Comparison of ENCODE assay signal across 12 mouse cellular contexts in the genomic region with DNA sequence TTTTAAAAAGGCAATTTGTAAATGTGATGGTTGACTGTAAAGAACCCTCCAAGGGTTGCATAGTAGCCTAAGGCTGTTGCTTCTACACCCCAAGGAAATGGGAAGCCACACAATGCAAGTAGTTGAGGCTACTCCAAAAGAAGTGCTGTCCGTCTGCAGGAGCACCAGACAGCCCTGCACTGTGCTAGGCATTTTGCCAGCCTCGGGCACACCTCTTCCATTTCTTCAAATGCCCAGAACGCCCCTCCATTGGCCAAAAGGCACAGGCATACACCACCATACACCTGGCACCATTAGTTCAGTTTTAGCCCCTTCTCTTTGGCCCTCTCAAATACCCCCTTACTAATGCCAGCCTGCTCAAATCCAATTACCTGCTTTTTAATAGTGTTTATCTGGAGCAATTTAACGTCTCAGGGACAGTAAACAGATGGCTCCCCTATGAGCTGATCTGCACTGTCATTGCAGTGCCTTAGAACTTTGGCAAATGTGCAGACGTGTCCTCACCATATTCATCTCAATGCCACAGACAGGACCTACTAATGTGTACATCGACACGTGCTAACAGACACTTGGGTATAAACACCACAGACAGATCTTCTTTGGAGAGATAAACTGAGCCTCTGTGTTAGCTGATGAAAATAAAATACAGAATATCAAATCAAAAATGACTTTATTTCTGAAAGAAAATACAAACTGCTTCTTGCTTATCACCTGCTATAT.
"Had no signal": no experiment of that assay in that cellular context is flagged by ENCODE, and none has a peak within 500 bp of the region (broad histone marks: within the 10 kb centered on the region; RNA-seq: fewer than 3 reads in every experiment).

No protein-coding gene starts in this region.

- H3K4me2 ChIP-seq: liver, embryonic 11.5 days; liver, embryonic 15.5 days had no signal

- H3K9me3 ChIP-seq: limb, embryonic 10.5 days; liver, embryonic 15.5 days had no signal

- H3K36me3 ChIP-seq: limb, embryonic 10.5 days; liver, embryonic 15.5 days had no signal

- H3K4me3 ChIP-seq: limb, embryonic 10.5 days; liver, embryonic 15.5 days had no signal

- H3K9ac ChIP-seq: liver, embryonic 15.5 days had no signal

- H3K4me1 ChIP-seq: liver, embryonic 15.5 days had no signal

- H3K27ac ChIP-seq: kidney, postnatal 0 days; limb, embryonic 10.5 days; liver, embryonic 15.5 days; stomach, postnatal 0 days had no signal

- H3K27me3 ChIP-seq: liver, embryonic 15.5 days had no signal

- DNase-seq: kidney, adult 9 months; kidney, postnatal 36 days; lung, adult 2 months; lung, postnatal 36 days; thymus, postnatal 4 days had no signal

- ATAC-seq: lung, postnatal 0 days; midbrain, embryonic 16.5 days had no signal
